Mouse (Mus musculus): ENCODE measurements around the gene Cnn3.

DNA sequence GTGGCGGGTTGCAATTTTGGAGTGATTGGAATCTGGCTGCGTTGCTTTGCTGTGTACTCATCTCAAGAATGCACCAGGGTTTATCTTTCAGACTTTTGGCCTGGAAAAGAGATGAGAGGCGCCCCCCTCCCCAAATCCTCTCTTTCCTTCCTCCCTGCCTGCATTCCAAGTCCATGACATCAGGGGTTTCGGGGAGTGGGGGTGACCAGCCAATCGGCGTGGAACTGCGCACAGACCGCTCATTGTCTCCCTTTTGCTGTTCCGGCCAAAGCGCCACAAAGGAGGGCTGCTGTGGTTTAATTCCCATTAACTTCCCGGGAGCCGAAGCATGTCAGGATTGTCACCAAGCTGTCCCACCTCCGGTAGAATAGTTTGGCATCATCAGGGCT, 1.2 kb downstream of the Cnn3 start:
- TF ChIP-seq CTCF (IDR thresholded peaks at IDR 0.05; ENCODE audit: control insufficient read depth, insufficient read depth, low read length) = no peak
- no peak for TF ChIP-seq POLR2A (IDR thresholded peaks at IDR 0.05; ENCODE audit: borderline replicate concordance, control insufficient read depth, low read depth, low read length)
